Mouse (Mus musculus): Measurements from ENCODE around the gene Zswim3. TPM values are rescaled to one million over a fixed set of nuclear protein-coding genes. Genes with fewer than 3 reads are reported as not detected.

Gene Zswim3
- total and polyA plus RNA-seq, 2 experiments from 2014 or later: 5.2 to 6.7 TPM

DNA sequence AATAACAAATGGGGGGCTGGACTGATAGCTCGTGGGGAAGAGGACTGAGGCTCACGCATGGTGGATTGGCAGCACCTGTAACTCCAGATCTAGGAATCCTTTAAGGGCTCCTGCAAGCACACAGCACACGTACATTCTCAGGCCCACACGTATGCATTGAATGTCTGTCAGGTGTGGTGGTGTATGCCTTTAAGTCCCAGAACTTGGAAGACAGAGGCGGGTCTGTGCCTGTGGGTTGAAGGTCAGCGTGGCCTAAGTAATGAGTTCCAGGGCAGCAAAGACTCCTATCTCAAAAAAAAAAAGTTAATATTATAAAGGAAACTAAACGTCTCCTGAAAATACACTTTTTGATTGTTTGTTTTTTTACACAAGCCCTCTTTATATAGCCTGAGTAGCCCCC is 1.7 kb downstream of the Zswim3 start:
- H3K27ac ChIP-seq (ENCODE audit: low read depth, low read length): no peak overlapping the region
- ATAC-seq: no peak
- H3K4me3 ChIP-seq (ENCODE audit: low read depth, low read length): no peak overlapping the region
- no peaks in the 10 kb centered on the region for H3K27me3 ChIP-seq (ENCODE audit: insufficient read depth, low read length)
- 0 out of 2 replicates have a peak, but pooled peaks cover 4% of the 10 kb centered on the region for H3K4me1 ChIP-seq (ENCODE audit: insufficient read depth)
- WGBS: 88% methylated on average over 7 of the region's 7 CpGs
- H3K9me3 ChIP-seq (ENCODE audit: low read length): no peaks in the 10 kb centered on the region
- H3K36me3 ChIP-seq (ENCODE audit: insufficient read depth): peaks cover 5% of the 10 kb centered on the region
- no peak overlapping the region for H3K9ac ChIP-seq
- DNase-seq: no peak
- no peak for TF ChIP-seq CTCF (IDR thresholded peaks at IDR 0.05; ENCODE audit: low read depth)
- H3K4me2 ChIP-seq (ENCODE audit: low read depth): no peak overlapping the region

DNA sequence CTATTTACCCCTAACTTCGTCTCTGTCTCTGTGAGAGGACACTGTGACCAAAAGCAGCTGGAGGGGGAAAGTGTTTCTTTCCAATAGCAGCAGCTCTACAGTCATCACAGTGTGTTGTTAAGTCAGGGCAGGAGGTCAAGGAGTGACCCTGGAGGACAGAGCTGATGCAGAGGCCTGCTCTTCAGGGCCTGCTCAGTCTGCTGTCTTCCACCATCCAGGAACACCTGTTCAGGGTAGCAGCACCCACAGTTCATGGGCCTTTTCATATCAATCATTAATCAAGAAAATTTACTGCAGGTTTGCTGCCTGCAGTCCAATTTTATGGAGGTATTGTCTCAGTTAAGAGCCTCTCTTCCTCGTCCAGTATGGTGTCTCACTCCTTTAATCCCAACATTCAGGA is 8.7 kb downstream of the Zswim3 start:
- ATAC-seq: no peak
- no peak overlapping the region for H3K4me3 ChIP-seq (ENCODE audit: low read depth, low read length)
- H3K27ac ChIP-seq (ENCODE audit: low read depth, low read length): no peak overlapping the region
- no peak overlapping the region for H3K4me2 ChIP-seq (ENCODE audit: low read depth)
- 76% methylated on average over 2 of the region's 2 CpGs for WGBS
- no peaks in the 10 kb centered on the region for H3K9me3 ChIP-seq (ENCODE audit: low read length)
- no peak for TF ChIP-seq CTCF (IDR thresholded peaks at IDR 0.05; ENCODE audit: low read depth)
- DNase-seq: no peak
- peaks cover 9% of the 10 kb centered on the region for H3K36me3 ChIP-seq (ENCODE audit: insufficient read depth)
- no peak overlapping the region for H3K9ac ChIP-seq
- no peaks in the 10 kb centered on the region for H3K4me1 ChIP-seq (ENCODE audit: insufficient read depth)
- H3K27me3 ChIP-seq (ENCODE audit: insufficient read depth, low read length): no peaks in the 10 kb centered on the region

DNA sequence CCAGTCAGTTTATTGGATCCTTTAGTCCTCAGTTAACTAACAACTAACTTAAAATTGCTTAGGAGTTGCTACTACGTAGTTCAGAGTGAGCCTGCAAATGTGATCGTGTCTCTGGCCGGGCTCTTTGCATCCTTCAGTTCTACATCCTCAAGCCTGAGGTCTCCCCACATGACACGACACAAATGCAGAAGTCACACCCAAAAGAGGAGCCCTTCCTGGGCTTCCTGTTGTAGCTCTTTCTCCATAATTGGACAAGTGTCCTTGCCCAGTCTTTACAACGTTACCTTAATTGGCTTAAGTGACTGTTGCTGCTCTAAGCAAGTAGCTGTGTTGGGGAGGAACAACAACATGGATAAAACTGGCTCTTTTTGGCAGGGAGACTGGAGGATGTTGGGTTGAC is 10.4 kb downstream of the Zswim3 start:
- ATAC-seq: no peak
- WGBS: 85% methylated on average over 5 of the region's 5 CpGs

GRCm38 (mm10) chr2:164815821-164816220 is 10.9 kb downstream of the Zswim3 start:
- H3K4me3 ChIP-seq (ENCODE audit: low read depth, low read length): no peak overlapping the region
- no peak for ATAC-seq
- H3K27ac ChIP-seq (ENCODE audit: low read depth, low read length): no peak overlapping the region
- no peaks in the 10 kb centered on the region for H3K9me3 ChIP-seq (ENCODE audit: low read length)
- H3K4me2 ChIP-seq (ENCODE audit: low read depth): no peak overlapping the region
- DNase-seq: no peak
- no peaks in the 10 kb centered on the region for H3K4me1 ChIP-seq (ENCODE audit: insufficient read depth)
- 93% methylated on average over 8 of the region's 8 CpGs for WGBS
- no peak overlapping the region for H3K9ac ChIP-seq
- TF ChIP-seq CTCF (IDR thresholded peaks at IDR 0.05; ENCODE audit: low read depth): no peak
- H3K27me3 ChIP-seq (ENCODE audit: insufficient read depth, low read length): no peaks in the 10 kb centered on the region
- peaks cover 15% of the 10 kb centered on the region for H3K36me3 ChIP-seq (ENCODE audit: insufficient read depth)

More for the DNA sequence above, 10.4 kb downstream of the Zswim3 start:
- Histone ChIP-seq H3K9ac (no peak overlapping the region), H3K9me3 (ENCODE audit: low read length) (no peaks in the 10 kb centered on the region), H3K27me3 (ENCODE audit: insufficient read depth, low read length) (no peaks in the 10 kb centered on the region), H3K4me3 (ENCODE audit: low read depth, low read length) (no peak overlapping the region), H3K36me3 (ENCODE audit: insufficient read depth) (peaks cover 11% of the 10 kb centered on the region), H3K27ac (ENCODE audit: low read depth, low read length) (no peak overlapping the region), H3K4me1 (ENCODE audit: insufficient read depth) (no peaks in the 10 kb centered on the region), H3K4me2 (ENCODE audit: low read depth) (no peak overlapping the region)
- no peak for DNase-seq
- TF ChIP-seq CTCF (IDR thresholded peaks at IDR 0.05; ENCODE audit: low read depth): no peak

DNA sequence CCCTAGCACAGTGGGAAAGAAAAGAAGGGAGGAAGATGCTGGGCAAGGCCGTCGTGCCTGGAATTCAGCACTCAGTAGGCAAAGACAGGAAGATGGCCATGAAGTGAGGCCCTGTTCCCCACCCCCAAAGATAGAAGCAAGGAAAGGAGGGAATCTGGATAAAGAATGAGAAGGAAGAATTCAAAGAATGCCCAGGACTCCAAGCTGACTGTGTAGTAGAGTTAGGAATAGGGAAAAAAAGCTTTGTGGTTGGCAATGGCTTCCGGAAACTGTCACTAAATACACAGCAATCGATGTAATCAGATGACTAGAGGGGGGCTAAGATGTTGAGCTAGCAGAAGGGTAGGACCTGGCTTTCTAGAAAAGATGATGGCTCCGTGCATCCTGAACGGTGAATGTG is 12.3 kb downstream of the Zswim3 start:
- WGBS: 91% methylated on average over 6 of the region's 6 CpGs
- H3K4me2 ChIP-seq (ENCODE audit: low read depth): no peak overlapping the region
- no peak overlapping the region for H3K27ac ChIP-seq (ENCODE audit: low read depth, low read length)
- no peaks in the 10 kb centered on the region for H3K9me3 ChIP-seq (ENCODE audit: low read length)
- H3K4me3 ChIP-seq (ENCODE audit: low read depth, low read length): no peak overlapping the region
- no peak for TF ChIP-seq CTCF (IDR thresholded peaks at IDR 0.05; ENCODE audit: low read depth)
- DNase-seq (no peak), ATAC-seq (no peak)
- no peaks in the 10 kb centered on the region for H3K27me3 ChIP-seq (ENCODE audit: insufficient read depth, low read length)
- H3K9ac ChIP-seq: no peak overlapping the region
- H3K36me3 ChIP-seq (ENCODE audit: insufficient read depth): peaks cover 26% of the 10 kb centered on the region
- no peaks in the 10 kb centered on the region for H3K4me1 ChIP-seq (ENCODE audit: insufficient read depth)

DNA sequence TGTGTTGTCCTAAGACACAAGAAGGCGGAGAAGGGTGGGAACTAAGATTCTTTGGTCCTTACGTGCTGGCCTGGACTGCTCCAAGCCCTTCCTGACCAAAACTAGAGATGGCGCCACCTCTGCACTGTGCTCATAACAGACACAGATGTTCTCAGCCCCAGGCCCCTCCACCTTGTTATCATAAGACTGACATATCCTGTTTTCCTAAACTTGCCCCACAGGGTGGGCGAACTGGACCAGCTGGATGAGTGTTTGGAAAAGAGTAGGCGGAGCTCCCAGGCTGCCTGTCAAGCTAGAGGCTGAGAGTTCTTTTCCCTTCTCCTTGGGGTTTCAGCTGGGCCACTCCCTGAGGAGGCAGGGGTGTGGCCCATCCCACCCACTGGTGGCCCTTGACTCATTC is 12.8 kb downstream of the Zswim3 start:
- no peaks in the 10 kb centered on the region for H3K27me3 ChIP-seq (ENCODE audit: insufficient read depth, low read length)
- no peak overlapping the region for H3K4me2 ChIP-seq (ENCODE audit: low read depth)
- TF ChIP-seq CTCF (IDR thresholded peaks at IDR 0.05; ENCODE audit: low read depth): no peak
- no peak for ATAC-seq
- H3K27ac ChIP-seq (ENCODE audit: low read depth, low read length): no peak overlapping the region
- WGBS: 86% methylated on average over 5 of the region's 5 CpGs
- no peak overlapping the region for H3K4me3 ChIP-seq (ENCODE audit: low read depth, low read length)
- peaks cover 26% of the 10 kb centered on the region for H3K36me3 ChIP-seq (ENCODE audit: insufficient read depth)
- H3K9me3 ChIP-seq (ENCODE audit: low read length): no peaks in the 10 kb centered on the region
- H3K9ac ChIP-seq: no peak overlapping the region
- no peaks in the 10 kb centered on the region for H3K4me1 ChIP-seq (ENCODE audit: insufficient read depth)
- no peak for DNase-seq

DNA sequence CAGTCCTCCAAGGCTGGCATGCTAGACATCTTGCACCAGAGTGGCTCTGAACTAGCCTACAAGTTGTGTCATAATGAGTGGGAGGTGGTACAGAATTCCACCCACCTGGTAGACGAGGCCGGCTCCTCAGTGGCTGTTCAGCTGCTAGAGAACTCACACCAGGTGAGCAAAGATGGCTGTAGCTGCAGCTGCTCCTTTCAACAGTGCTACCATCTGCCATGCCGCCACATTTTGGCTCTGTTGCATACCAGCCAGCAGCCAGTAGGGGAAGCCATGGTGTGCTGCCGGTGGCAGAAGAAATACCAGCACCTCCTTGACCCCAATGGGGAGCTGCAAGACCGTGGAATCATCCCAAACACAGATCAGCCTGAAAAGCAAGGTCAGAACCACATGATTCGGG is 16.2 kb downstream of the Zswim3 start:
- DNase-seq (no peak), ATAC-seq (no peak)
- Histone ChIP-seq H3K9me3 (ENCODE audit: low read length) (no peaks in the 10 kb centered on the region), H3K4me1 (ENCODE audit: insufficient read depth) (peaks cover 8% of the 10 kb centered on the region), H3K36me3 (ENCODE audit: insufficient read depth) (peaks cover 35% of the 10 kb centered on the region), H3K4me3 (ENCODE audit: low read depth, low read length) (no peak overlapping the region), H3K9ac (no peak overlapping the region), H3K27ac (ENCODE audit: low read depth, low read length) (no peak overlapping the region), H3K27me3 (ENCODE audit: insufficient read depth, low read length) (no peaks in the 10 kb centered on the region), H3K4me2 (ENCODE audit: low read depth) (no peak overlapping the region)
- TF ChIP-seq CTCF (IDR thresholded peaks at IDR 0.05; ENCODE audit: low read depth): no peak
- WGBS: 88% methylated on average over 6 of the region's 6 CpGs
